In the genomic region with DNA sequence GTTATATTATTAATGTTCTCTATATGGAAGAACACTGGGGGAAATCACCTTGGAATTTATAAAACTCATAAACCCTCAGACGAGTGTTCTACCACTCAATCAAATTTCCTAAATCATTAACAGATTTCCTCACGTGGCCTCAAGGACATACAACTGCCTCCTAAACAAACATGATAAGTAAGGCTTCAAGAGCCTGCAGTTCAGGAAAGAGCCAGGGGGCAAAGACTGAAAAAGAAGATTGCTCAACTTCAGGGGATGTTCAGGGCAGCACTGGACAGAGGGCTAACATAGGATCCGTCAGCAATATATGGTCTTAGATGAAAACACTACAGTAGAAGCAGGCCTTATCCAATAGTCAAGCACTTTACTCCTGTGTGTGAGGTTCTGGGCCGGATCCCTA, we compare ENCODE assay signal across 13 mouse cellular contexts. TPM values are rescaled to one million over a fixed set of nuclear protein-coding genes. Genes with fewer than 3 reads are reported as not detected.
DNase-seq lines count a peak whose midpoint lies in the region; ATAC-seq and TF ChIP-seq lines count a peak whose summit lies in the region.
"Had no signal": no experiment of that assay in that cellular context is flagged by ENCODE, and none has a peak within 500 bp of the region (broad histone marks: within the 10 kb centered on the region; RNA-seq: fewer than 3 reads in every experiment).

No protein-coding gene starts in this region.

- peaks cover 2% of the 10 kb centered on the region; the same call in 1 of the 2 replicates for H3K36me3 ChIP-seq in forebrain, embryonic 11.5 days (ENCODE audit: control insufficient read depth, insufficient read depth, low read length)
- H3K36me3 ChIP-seq in forebrain, embryonic 10.5 days (replicated peaks) = peaks cover 34% of the 10 kb centered on the region
- H3K36me3 ChIP-seq in liver, adult 2 months (ENCODE audit: control insufficient read depth, insufficient read depth, low read length) = peaks cover 66% of the 10 kb centered on the region
- H3K36me3 ChIP-seq in liver, embryonic 14.5 days (replicated peaks; ENCODE audit: control insufficient read depth, insufficient read depth, low read depth) = peaks cover 48% of the 10 kb centered on the region

- peaks cover 35% of the 10 kb centered on the region; the same call in 1 of the 2 replicates for H3K79me2 ChIP-seq in liver, adult 2 months (ENCODE audit: control insufficient read depth, insufficient read depth, low read length)

- DNase-seq in forebrain, embryonic 11.5 days (ENCODE audit: low spot score) = peak; percentile 31
- no peak for DNase-seq in forebrain, embryonic 10.5 days (ENCODE audit: extremely low spot score, low spot score)
- peak; percentile 98 for DNase-seq in liver, adult 2 months (ENCODE audit: extremely low read depth, low read depth, low spot score)
- DNase-seq in liver (no peak), 416B (ENCODE audit: low read depth) (peak; percentile 42)
- no peak for DNase-seq in liver, embryonic 14.5 days (ENCODE audit: low read depth in 3 of 3, low spot score in 3 of 3)
- DNase-seq in adrenal gland, adult 18-20 months (ENCODE audit: low spot score in 2 of 2) = no peak
- DNase-seq in urinary bladder, adult 18-20 months (ENCODE audit: low spot score in 2 of 2) = no peak
- DNase-seq: cerebellum, adult 9-11 months; midbrain, embryonic 14.5 days; thymus, postnatal 25 days had no signal

- H3K27ac ChIP-seq in forebrain, embryonic 11.5 days (ENCODE audit: low read depth, low read length) = no peak overlapping the region
- no peak overlapping the region for H3K27ac ChIP-seq in forebrain, embryonic 10.5 days
- H3K27ac ChIP-seq in liver, adult 2 months (replicated peaks; ENCODE audit: insufficient read depth, low read depth, low read length) = peak overlapping the region; percentile 42
- no peak overlapping the region for H3K27ac ChIP-seq in liver, embryonic 14.5 days
- H3K27ac ChIP-seq: embryonic facial prominence, embryonic 13.5 days; limb, embryonic 13.5 days had no signal

- H3K4me3 ChIP-seq in forebrain, embryonic 11.5 days (ENCODE audit: low read depth, low read length) = no peak overlapping the region
- H3K4me3 ChIP-seq in forebrain, embryonic 10.5 days = no peak overlapping the region
- peak overlapping the region; percentile 2; the same call in 1 of the 2 replicates for H3K4me3 ChIP-seq in liver, adult 2 months (ENCODE audit: insufficient read depth, low read depth, low read length)
- H3K4me3 ChIP-seq in liver, embryonic 14.5 days (ENCODE audit: insufficient read depth in 1 of 2, low read depth in 2 of 2, low read length in 2 of 2) = no peak overlapping the region
- H3K4me3 ChIP-seq: embryonic facial prominence, embryonic 13.5 days; limb, embryonic 13.5 days had no signal

- H3K9ac ChIP-seq in forebrain, embryonic 11.5 days (ENCODE audit: low read length) = no peak overlapping the region
- peak overlapping the region; percentile 56 for H3K9ac ChIP-seq in liver, adult 2 months (ENCODE audit: low read depth, low read length)
- H3K9ac ChIP-seq in liver, embryonic 14.5 days (replicated peaks) = no peak overlapping the region; the same call in 1 of the 2 replicates
- H3K9ac ChIP-seq: embryonic facial prominence, embryonic 13.5 days; limb, embryonic 13.5 days had no signal

- no peak for TF ChIP-seq POLR2A in liver, adult 2 months (IDR thresholded peaks at IDR 0.05; ENCODE audit: extremely low read depth, insufficient read depth, low read length)

- no peak for ATAC-seq in forebrain, embryonic 11.5 days (replicated peaks; ENCODE audit: low FRiP score)
- no peak for ATAC-seq in liver, embryonic 14.5 days (ENCODE audit: insufficient read depth)

- no peak overlapping the region for H3K4me2 ChIP-seq in forebrain, embryonic 11.5 days (ENCODE audit: low read depth, low read length, severe bottlenecking)
- H3K4me2 ChIP-seq in liver, embryonic 14.5 days (ENCODE audit: low read depth) = 0 out of 2 replicates have a peak overlapping the region, but pooled peaks have one; percentile 13
- H3K4me2 ChIP-seq: embryonic facial prominence, embryonic 13.5 days; limb, embryonic 13.5 days had no signal

- 85% methylated on average over 4 of the region's 4 CpGs for WGBS in forebrain, embryonic 11.5 days
- WGBS in forebrain, embryonic 10.5 days = 81% methylated on average over 4 of the region's 4 CpGs
- WGBS in liver, adult 2 months = 22% methylated on average over 4 of the region's 4 CpGs
- 56% methylated on average over 4 of the region's 4 CpGs for WGBS in liver, embryonic 14.5 days (ENCODE audit: insufficient replicate concordance)

- H3K27me3 ChIP-seq in forebrain, embryonic 11.5 days (ENCODE audit: control insufficient read depth, insufficient read depth, low read length) = no peaks in the 10 kb centered on the region
- no peaks in the 10 kb centered on the region for H3K27me3 ChIP-seq in forebrain, embryonic 10.5 days (ENCODE audit: poor library complexity, severe bottlenecking)
- H3K27me3 ChIP-seq in liver, adult 2 months (ENCODE audit: control insufficient read depth, insufficient read depth, low read length) = no peaks in the 10 kb centered on the region
- no peaks in the 10 kb centered on the region for H3K27me3 ChIP-seq in liver, embryonic 14.5 days (ENCODE audit: control insufficient read depth, insufficient read depth, low read length)
- H3K27me3 ChIP-seq: embryonic facial prominence, embryonic 13.5 days; limb, embryonic 13.5 days had no signal

- H3K4me1 ChIP-seq in forebrain, embryonic 11.5 days (replicated peaks; ENCODE audit: control insufficient read depth, insufficient read depth, low read length) = no peaks in the 10 kb centered on the region
- H3K4me1 ChIP-seq in forebrain, embryonic 10.5 days = no peaks in the 10 kb centered on the region
- H3K4me1 ChIP-seq in liver, adult 2 months (ENCODE audit: control insufficient read depth, insufficient read depth, low read length) = peaks cover 37% of the 10 kb centered on the region
- H3K4me1 ChIP-seq in liver, embryonic 14.5 days (replicated peaks; ENCODE audit: control insufficient read depth in 2 of 2, insufficient read depth in 2 of 2, low read length in 1 of 2) = peaks cover 36 to 50% of the 10 kb centered on the region in 2 experiments
- H3K4me1 ChIP-seq: embryonic facial prominence, embryonic 13.5 days; limb, embryonic 13.5 days had no signal

- no peak for TF ChIP-seq EP300 in liver, embryonic 14.5 days (IDR thresholded peaks at IDR 0.05; ENCODE audit: low read depth)

- TF ChIP-seq CTCF in liver, adult 2 months (IDR thresholded peaks at IDR 0.05; ENCODE audit: low read depth, low read length) = no peak
- TF ChIP-seq CTCF in liver, embryonic 14.5 days (IDR thresholded peaks at IDR 0.05; ENCODE audit: low read depth) = no peak

- no peaks in the 10 kb centered on the region for H3K9me3 ChIP-seq in forebrain, embryonic 11.5 days (ENCODE audit: control insufficient read depth, low read length)
- H3K9me3 ChIP-seq in forebrain, embryonic 10.5 days = no peaks in the 10 kb centered on the region
- no peaks in the 10 kb centered on the region for H3K9me3 ChIP-seq in liver, embryonic 14.5 days (ENCODE audit: control insufficient read depth, low read length)
- H3K9me3 ChIP-seq: embryonic facial prominence, embryonic 13.5 days; limb, embryonic 13.5 days had no signal

RNA-seq across cellular contexts. Expression of gene Cat, which starts 7.5 kb away (rescaled TPM):
- polyA plus RNA-seq in forebrain, embryonic 11.5 days (2014; fragmentation: Nextera tagmentation; extraction: Ambion mirVana) = 137 and 139 TPM in 2 replicates
- 96.7 and 98.2 TPM in 2 replicates for polyA plus RNA-seq in forebrain, embryonic 10.5 days (2016; fragmentation: Nextera tagmentation; extraction: Ambion mirVana)
- total RNA-seq in liver, adult 2 months (2014; rRNA removed) = 1,807 and 1,852 TPM in 2 replicates
- polyA plus RNA-seq in liver, adult 2 months (2012; rRNA removed) = 1,476 and 1,516 TPM in 2 replicates
- 86.1 and 90.2 TPM in 2 replicates for polyA plus RNA-seq in liver, embryonic 14.5 days (2012; rRNA removed)
- 155 and 161 TPM in 2 replicates for polyA plus RNA-seq in liver, embryonic 14.5 days (2014; fragmentation: Nextera tagmentation; extraction: Ambion mirVana)
- total RNA-seq in adrenal gland, adult 18-20 months (2021) = 100 to 1,000 TPM; 404 to 406 TPM

Comparison
In these comparisons a context has a peak if more than half of its experiments do, and no peak if none do; other contexts are left out.
1. DNase-seq: peak in forebrain, embryonic 11.5 days (single experiment), liver, adult 2 months (single experiment) and 416B (single experiment); none in forebrain, embryonic 10.5 days (single experiment), liver (single experiment), liver, embryonic 14.5 days (0 of 3), adrenal gland, adult 18-20 months (0 of 2) and urinary bladder, adult 18-20 months (0 of 2).